Mouse (Mus musculus) hindbrain, embryonic 15.5 days (tissue): Measurements from ENCODE around the gene Spata31d1b. TPM values are rescaled to one million over a fixed set of nuclear protein-coding genes. Genes with fewer than 3 reads are reported as not detected.
"Not testable (repeated sequence)": the region's sequence is repeated elsewhere in the genome, so short reads cannot be mapped to it uniquely, and the experiment has no call there.

Source experiments
- ATAC-seq: fragments of 200-750 bp; cut with Nextera tagmentation; 2 replicates; pipeline ENCODE4 v1.8.0; 2017; ENCODE audit warnings: low read depth, moderate number of reproducible peaks, moderate TSS enrichment; ENCODE audit not compliant: low FRiP score
- H3K27ac ChIP-seq: fragments of 300-500 bp; sonication (generic); replicated peaks from 2 replicates; pipeline ENCODE4 v1.5.1; 2015; ENCODE audit warnings: mild to moderate bottlenecking, inconsistent platforms
- H3K27me3 ChIP-seq: fragments of 300-500 bp; sonication (generic); 2 replicates; pipeline ENCODE4 v1.6.1; 2015; ENCODE audit warnings: control low read depth, inconsistent platforms
- H3K36me3 ChIP-seq: fragments of 300-500 bp; sonication (generic); 2 replicates; pipeline ENCODE4 v1.6.1; 2015; ENCODE audit warnings: control low read depth, inconsistent platforms
- H3K4me1 ChIP-seq: fragments of 300-500 bp; sonication (generic); replicated peaks from 2 replicates; pipeline ENCODE4 v1.6.1; 2015; ENCODE audit warnings: control low read depth, inconsistent platforms
- H3K4me2 ChIP-seq: fragments of 300-500 bp; sonication (generic); 2 replicates; pipeline ENCODE4 v1.6.1; 2015; ENCODE audit warnings: moderate library complexity, mild to moderate bottlenecking, inconsistent platforms
- H3K4me3 ChIP-seq: fragments of 300-500 bp; sonication (generic); 2 replicates; pipeline ENCODE4 v1.5.1; 2015; ENCODE audit warnings: mild to moderate bottlenecking, inconsistent platforms
- H3K9ac ChIP-seq: fragments of 300-500 bp; sonication (generic); 2 replicates; pipeline ENCODE4 v1.6.1; 2015; ENCODE audit warnings: inconsistent platforms
- H3K9me3 ChIP-seq: fragments of 300-500 bp; sonication (generic); 2 replicates; pipeline ENCODE4 v1.6.1; 2016; ENCODE audit warnings: control low read depth, inconsistent platforms
- whole genome bisulfite sequencing: fragments of 180-500 bp; shearing (Covaris S2); methylation state at CpG from one replicate; pipeline ENCODE4 v1.1.7; 2015; 5-methylcytosine and 5-hydroxymethylcytosine counted together
- polyA plus RNA-seq: library from polyadenylated mRNA; unstranded; fragments of >200 nt; fragmentation: Nextera tagmentation; extraction: Ambion mirVana; gene quantifications from 2 replicates; pipeline ENCODE4 v1.2.1, GENCODE M21; 2015

The Spata31d1b gene
- polyA plus RNA-seq, 1 experiment from 2014 or later = not detected

- Histone ChIP-seq H3K4me3 (no peak overlapping the region), H3K9me3 (no peaks in the 10 kb centered on the region), H3K36me3 (no peaks in the 10 kb centered on the region), H3K9ac (no peak overlapping the region), H3K27ac (no peak overlapping the region), H3K27me3 (no peaks in the 10 kb centered on the region), H3K4me1 (no peaks in the 10 kb centered on the region), H3K4me2 (no peak overlapping the region)
- 89% methylated on average over 8 of the region's 8 CpGs for WGBS
- no peak for ATAC-seq
Observed at GRCm38 (mm10) chr13:59699131-59699530, 13.0 kb upstream of the Spata31d1b start.

- H3K4me2 ChIP-seq, H3K9ac ChIP-seq, ATAC-seq, H3K9me3 ChIP-seq, H3K36me3 ChIP-seq, H3K27me3 ChIP-seq, H3K27ac ChIP-seq, H3K4me3 ChIP-seq, H3K4me1 ChIP-seq: not testable (repeated sequence)
- 56% methylated on average over 1 of the region's 1 CpGs for WGBS
Observed at GRCm38 (mm10) chr13:59700137-59700536, 11.9 kb upstream of the Spata31d1b start.

DNA sequence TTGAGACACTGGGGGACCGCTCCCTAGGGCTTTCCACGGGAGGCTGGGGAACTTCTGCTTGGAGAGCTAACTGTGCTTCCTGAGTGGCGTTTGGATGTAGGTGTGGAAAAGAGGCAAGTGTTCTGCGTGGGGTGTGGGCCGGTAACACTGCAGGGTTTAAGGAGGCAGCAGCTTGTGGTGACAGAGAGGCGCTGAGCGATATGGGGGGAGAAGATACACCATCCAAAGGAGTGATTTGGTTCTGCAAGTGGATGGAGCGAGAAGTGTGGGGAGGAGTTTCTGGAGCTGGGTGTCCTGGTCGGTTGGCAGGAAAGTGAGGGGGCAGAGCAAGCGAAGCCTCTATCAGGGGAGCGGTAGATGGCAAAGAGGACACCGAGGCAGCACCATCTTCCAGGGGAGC is 8.6 kb upstream of the Spata31d1b start:
- H3K9ac ChIP-seq = no peak overlapping the region
- H3K4me1 ChIP-seq = no peaks in the 10 kb centered on the region
- H3K36me3 ChIP-seq = no peaks in the 10 kb centered on the region
- no peak overlapping the region for H3K27ac ChIP-seq
- 87% methylated on average over 12 of the region's 12 CpGs for WGBS
- H3K9me3 ChIP-seq = no peaks in the 10 kb centered on the region
- H3K27me3 ChIP-seq = no peaks in the 10 kb centered on the region
- no peak overlapping the region for H3K4me2 ChIP-seq
- H3K4me3 ChIP-seq = no peak overlapping the region
- ATAC-seq = no peak

- no peaks in the 10 kb centered on the region for H3K36me3 ChIP-seq
- H3K27me3 ChIP-seq = no peaks in the 10 kb centered on the region
- H3K9me3 ChIP-seq = no peaks in the 10 kb centered on the region
- H3K27ac ChIP-seq = no peak overlapping the region
- WGBS = 58% methylated on average over 12 of the region's 12 CpGs
- no peak for ATAC-seq
- no peaks in the 10 kb centered on the region for H3K4me1 ChIP-seq
- no peak overlapping the region for H3K4me3 ChIP-seq
- H3K4me2 ChIP-seq = no peak overlapping the region
- no peak overlapping the region for H3K9ac ChIP-seq
Observed at GRCm38 (mm10) chr13:59704562-59704961, 7.5 kb upstream of the Spata31d1b start.

DNA sequence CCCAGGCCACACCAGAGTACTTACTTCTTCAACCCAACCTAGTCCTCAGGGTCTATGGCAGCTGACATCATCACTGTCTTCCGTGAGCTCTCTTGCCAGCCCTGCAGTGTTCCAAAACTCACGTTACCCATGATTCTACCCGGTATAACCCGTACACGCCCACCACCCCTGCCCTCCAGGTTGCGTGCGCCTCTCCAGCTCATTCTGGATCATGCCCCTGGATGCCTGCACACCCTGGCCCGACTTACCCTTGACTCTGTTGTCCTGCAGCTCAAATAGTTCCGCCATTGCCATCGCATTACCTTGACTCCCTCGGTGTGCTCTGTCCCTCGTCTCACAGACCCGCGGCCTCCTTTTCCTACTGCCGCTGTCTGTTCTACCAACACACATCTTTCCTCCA is 1.9 kb upstream of the Spata31d1b start, which contains the start of gene Spata31d1a:
TSS of gene Spata31d1a (minus strand) at position 101 of the 400 bp plus-strand sequence.
- Histone ChIP-seq H3K9ac (no peak within 1 kb of the TSS), H3K27ac (no peak within 1 kb of the TSS), H3K4me2 (no peak within 1 kb of the TSS), H3K4me1 (no peaks in the 10 kb centered on the region), H3K4me3 (no peak within 1 kb of the TSS), H3K27me3 (no peaks in the 10 kb centered on the region), H3K9me3 (no peaks in the 10 kb centered on the region), H3K36me3 (no peaks in the 10 kb centered on the region)
- ATAC-seq = no peak
- 95% methylated on average over 15 of the region's 15 CpGs for whole genome bisulfite sequencing

- H3K27ac ChIP-seq = no peak overlapping the region
- H3K9ac ChIP-seq = no peak overlapping the region
- no peaks in the 10 kb centered on the region for H3K9me3 ChIP-seq
- ATAC-seq = no peak
- H3K4me2 ChIP-seq = no peak overlapping the region
- H3K4me3 ChIP-seq = no peak overlapping the region
- H3K27me3 ChIP-seq = no peaks in the 10 kb centered on the region
- H3K36me3 ChIP-seq = no peaks in the 10 kb centered on the region
- H3K4me1 ChIP-seq = no peaks in the 10 kb centered on the region
- WGBS = 42% methylated on average over 3 of the region's 3 CpGs
Observed at GRCm38 (mm10) chr13:59713710-59714109, 1.6 kb downstream of the Spata31d1b start.

DNA sequence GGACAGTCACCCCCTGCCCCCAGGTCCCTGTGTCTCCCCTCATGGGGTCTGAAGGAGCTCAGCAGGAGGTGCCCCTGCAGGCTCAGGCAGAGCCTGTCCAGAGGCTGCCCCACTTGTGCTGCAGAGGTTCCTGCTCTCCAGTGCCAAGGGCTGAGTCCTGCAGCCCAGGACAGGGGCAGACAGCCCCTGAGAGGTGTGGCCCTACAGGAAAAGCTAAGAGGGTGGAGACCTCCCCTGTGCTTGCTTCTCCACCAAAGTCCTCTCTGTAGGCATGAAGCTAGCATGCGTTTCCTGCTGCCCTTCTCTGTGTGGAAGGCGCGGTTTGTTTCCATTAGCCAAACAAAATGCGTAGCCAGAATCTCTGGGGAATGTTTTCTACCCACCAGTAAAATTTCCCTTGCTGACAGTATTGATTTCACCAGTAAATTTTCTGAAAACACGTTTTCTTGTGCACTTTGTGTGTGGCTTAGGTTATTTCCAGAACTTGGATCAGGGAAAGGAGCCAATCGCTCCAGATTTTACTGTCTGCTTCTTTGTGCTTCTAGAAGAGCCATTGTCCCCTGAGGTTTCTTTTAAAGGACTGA is 6.9 kb downstream of the Spata31d1b start:
- H3K36me3 ChIP-seq, H3K4me2 ChIP-seq, H3K4me3 ChIP-seq, H3K9ac ChIP-seq, ATAC-seq, H3K4me1 ChIP-seq, H3K9me3 ChIP-seq, H3K27ac ChIP-seq, H3K27me3 ChIP-seq: not testable (repeated sequence)
- WGBS = 36% methylated on average over 6 of the region's 6 CpGs

DNA sequence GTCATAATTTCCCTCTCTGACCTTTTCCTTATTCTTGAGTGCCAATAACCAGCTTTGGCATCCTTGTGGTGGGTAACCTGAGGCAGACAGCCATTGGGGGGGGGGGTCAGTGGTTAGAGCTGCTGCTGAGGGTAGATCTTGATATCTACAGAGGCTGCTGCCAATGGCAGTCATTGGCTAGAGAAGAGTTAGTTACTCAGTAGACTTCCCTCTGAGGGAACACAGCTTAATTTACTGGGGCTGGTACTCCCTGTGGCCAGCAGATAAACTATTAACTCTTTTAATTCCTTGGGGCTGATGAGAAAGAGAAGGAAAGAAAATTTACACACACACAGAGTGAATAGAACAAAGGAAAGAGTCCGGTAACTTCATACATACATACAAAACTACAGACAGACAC is 7.4 kb downstream of the Spata31d1b start:
- Histone ChIP-seq H3K4me2 (no peak overlapping the region), H3K9me3 (no peaks in the 10 kb centered on the region), H3K36me3 (no peaks in the 10 kb centered on the region), H3K4me1 (no peaks in the 10 kb centered on the region; the same call in 1 of the 2 replicates), H3K9ac (no peak overlapping the region), H3K27me3 (no peaks in the 10 kb centered on the region), H3K4me3 (no peak overlapping the region), H3K27ac (no peak overlapping the region)
- no peak for ATAC-seq
- 89% methylated on average over 1 of the region's 1 CpGs for WGBS

DNA sequence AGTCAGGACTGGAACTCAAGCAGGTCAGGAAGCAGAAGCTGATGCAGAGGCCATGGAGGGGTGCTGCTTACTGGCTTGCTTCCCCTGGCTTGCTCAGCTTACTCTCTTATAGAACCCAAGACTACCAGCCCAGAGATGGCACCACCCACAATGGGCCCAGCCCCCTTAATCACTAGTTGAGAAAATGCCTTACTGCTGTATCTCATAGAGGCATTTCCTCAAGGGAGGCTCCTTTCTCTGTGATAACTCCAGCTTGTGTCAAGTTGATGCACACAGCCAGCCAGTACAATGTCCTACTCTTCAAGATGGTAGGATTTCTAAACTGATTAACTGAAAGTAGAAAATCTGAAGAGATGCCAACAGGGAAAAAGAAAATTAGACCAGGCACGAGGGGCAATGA is 10.0 kb downstream of the Spata31d1b start:
- not testable (repeated sequence) for H3K9me3 ChIP-seq, H3K4me1 ChIP-seq, H3K9ac ChIP-seq, H3K27me3 ChIP-seq, H3K4me2 ChIP-seq, H3K4me3 ChIP-seq, ATAC-seq, H3K27ac ChIP-seq, H3K36me3 ChIP-seq
- WGBS = 93% methylated on average over 1 of the region's 1 CpGs

GRCm38 (mm10) chr13:59726139-59726867 is 14.2 kb downstream of the Spata31d1b start:
- Histone ChIP-seq H3K27me3 (no peaks in the 10 kb centered on the region), H3K4me3 (peak overlapping the region; percentile 11; the same call in 1 of the 2 replicates), H3K9ac (no peak overlapping the region), H3K4me1 (peaks cover 7% of the 10 kb centered on the region), H3K27ac (no peak overlapping the region), H3K36me3 (no peaks in the 10 kb centered on the region), H3K4me2 (peak overlapping the region; percentile 48), H3K9me3 (no peaks in the 10 kb centered on the region)
- no peak for ATAC-seq
- WGBS = 42% methylated on average over 29 of the region's 29 CpGs

DNA sequence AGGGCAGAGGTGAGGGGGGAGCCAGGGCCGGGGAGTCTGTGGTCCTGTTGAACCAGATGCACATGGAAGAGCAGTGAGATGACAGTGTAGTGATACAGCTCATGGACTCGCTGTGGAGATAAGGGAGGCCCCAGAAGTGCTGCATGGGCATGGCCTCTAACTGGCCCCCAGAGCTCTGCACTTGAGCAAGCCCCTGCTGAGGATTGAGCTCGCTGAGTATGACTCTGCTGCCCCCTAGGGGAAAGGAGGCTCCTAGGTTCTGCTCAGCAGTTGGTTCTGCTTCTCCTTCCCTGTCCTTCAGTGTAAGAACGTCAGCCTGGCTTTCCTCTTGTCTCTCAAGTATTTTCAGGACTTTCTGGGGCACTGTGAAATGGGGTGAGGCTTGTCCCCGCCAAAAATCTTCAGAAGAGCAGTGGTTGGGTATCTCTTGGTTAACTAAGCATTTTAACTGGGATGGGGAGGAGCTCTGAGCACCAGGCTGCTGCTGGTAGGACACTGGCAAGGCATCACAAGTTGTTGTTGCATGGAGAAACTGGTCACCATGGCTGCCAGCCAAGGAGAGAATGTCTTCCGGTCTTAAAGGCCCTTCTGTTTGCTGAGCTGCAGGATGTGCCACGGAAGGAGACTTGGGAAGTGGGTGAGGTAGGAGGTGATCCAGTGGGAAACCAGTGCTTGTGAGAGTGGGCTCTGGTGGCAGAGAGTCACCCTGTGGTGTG is 16.5 kb downstream of the Spata31d1b start:
- Histone ChIP-seq H3K4me1 (peaks cover 7% of the 10 kb centered on the region), H3K27me3 (no peaks in the 10 kb centered on the region), H3K4me2 (no peak overlapping the region), H3K36me3 (no peaks in the 10 kb centered on the region), H3K4me3 (no peak overlapping the region), H3K9me3 (no peaks in the 10 kb centered on the region), H3K27ac (no peak overlapping the region), H3K9ac (no peak overlapping the region)
- peak; percentile 85 for ATAC-seq
- WGBS = 30% methylated on average over 7 of the region's 7 CpGs

GRCm38 (mm10) chr13:59731652-59732051 is 19.6 kb downstream of the Spata31d1b start, which contains the start of gene Spata31d1d:
Gene Spata31d1d (minus strand): TSS chr13:59731752.
- no peak within 1 kb of the TSS for H3K4me3 ChIP-seq
- no peak for ATAC-seq
- no peaks in the 10 kb centered on the region for H3K36me3 ChIP-seq
- H3K9me3 ChIP-seq = no peaks in the 10 kb centered on the region
- no peak within 1 kb of the TSS for H3K9ac ChIP-seq
- H3K27me3 ChIP-seq = no peaks in the 10 kb centered on the region
- H3K4me2 ChIP-seq = no peak within 1 kb of the TSS
- H3K27ac ChIP-seq = no peak within 1 kb of the TSS
- 0 out of 2 replicates have a peak, but pooled peaks cover under 1% of the 10 kb centered on the region for H3K4me1 ChIP-seq
- 59% methylated on average over 4 of the region's 7 CpGs for WGBS
